Mouse (Mus musculus) lung, embryonic 14.5 days (tissue): ENCODE measurements around the gene Mrps14. TPM values are rescaled to one million over a fixed set of nuclear protein-coding genes. Genes with fewer than 3 reads are reported as not detected.

ENCODE experiments used
- ATAC-seq: fragments of 200-750 bp; cut with Nextera tagmentation; 2 replicates; pipeline ENCODE4 v1.8.0; 2017; ENCODE audit warnings: mild to moderate bottlenecking, moderate TSS enrichment, moderate library complexity; ENCODE audit not compliant: insufficient read depth
- DNase-seq: peaks from one replicate; pipeline ENCODE4 v3.0.0-alpha.2; 2015
- H3K27ac ChIP-seq: fragments of 300-500 bp; sonication (generic); 2 replicates; pipeline ENCODE4 v1.5.1; 2014; ENCODE audit warnings: low read depth, mild to moderate bottlenecking, moderate library complexity
- H3K27me3 ChIP-seq: fragments of 300-500 bp; sonication (generic); 2 replicates; pipeline ENCODE4 v1.6.1; 2014; ENCODE audit warnings: low read length, control low read depth; ENCODE audit not compliant: insufficient read depth
- H3K36me3 ChIP-seq: fragments of 300-500 bp; sonication (generic); 2 replicates; pipeline ENCODE4 v1.6.1; 2014; ENCODE audit warnings: control low read depth; ENCODE audit not compliant: insufficient read depth
- H3K4me1 ChIP-seq: fragments of 300-500 bp; sonication (generic); 2 replicates; pipeline ENCODE4 v1.6.1; 2014; ENCODE audit warnings: antibody characterized with exemption, control low read depth; ENCODE audit not compliant: insufficient read depth
- H3K4me2 ChIP-seq: fragments of 300-500 bp; sonication (generic); 2 replicates; pipeline ENCODE4 v1.6.1; 2014; ENCODE audit warnings: mild to moderate bottlenecking
- H3K4me3 ChIP-seq: fragments of 300-500 bp; sonication (generic); 2 replicates; pipeline ENCODE4 v1.5.1; 2014; ENCODE audit warnings: low read depth, low read length
- H3K9ac ChIP-seq: fragments of 300-500 bp; sonication (generic); 2 replicates; pipeline ENCODE4 v1.6.1; 2014
- H3K9me3 ChIP-seq: fragments of 300-500 bp; sonication (generic); 2 replicates; pipeline ENCODE4 v1.6.1; 2016; ENCODE audit warnings: low read depth, low read length, control low read depth
- CTCF ChIP-seq: IDR thresholded peaks from 2 replicates; pipeline ENCODE4 v1.5.1; 2016; ENCODE audit warnings: antibody characterized with exemption, low read depth
- WGBS: fragments of 180-500 bp; shearing (Covaris S2); extraction: QIAGEN DNeasy Blood & Tissue Kit; methylation state at CpG from one replicate; pipeline ENCODE4 v1.1.7; 2014; 5-methylcytosine and 5-hydroxymethylcytosine counted together
- polyA plus RNA-seq: library from polyadenylated mRNA; unstranded; fragments of >200 nt; fragmentation: Nextera tagmentation; extraction: Ambion mirVana; gene quantifications from 2 replicates; pipeline ENCODE4 v1.2.1, GENCODE M21; 2014

Gene Mrps14
- polyA plus RNA-seq, 1 experiment from 2014 or later = 243 TPM

DNA sequence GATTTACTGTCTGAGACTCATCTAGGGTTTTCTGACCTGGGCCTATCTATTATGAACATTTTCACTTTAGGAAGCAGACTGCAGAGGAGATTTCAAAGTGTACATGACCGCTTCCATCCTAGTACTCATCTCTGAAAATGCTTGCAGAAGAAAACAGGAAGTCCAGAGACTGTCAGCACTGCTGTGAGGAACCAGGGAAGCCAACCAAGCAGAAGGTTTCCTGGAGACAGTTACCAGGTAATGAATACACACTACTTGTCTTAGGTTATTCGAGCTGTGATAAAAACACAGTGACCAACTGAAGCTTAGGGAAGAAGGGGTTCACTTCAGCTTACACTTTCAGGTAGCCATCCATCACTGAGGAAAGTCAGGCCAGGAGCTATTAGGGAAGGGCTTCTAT is 50.9 kb downstream of the Mrps14 start:
- ATAC-seq (no peak), DNase-seq (no peak)
- H3K4me2 ChIP-seq = no peak overlapping the region
- 72% methylated on average over 2 of the region's 2 CpGs for WGBS
- no peak for TF ChIP-seq CTCF
- no peak overlapping the region for H3K4me3 ChIP-seq
- H3K27me3 ChIP-seq = no peaks in the 10 kb centered on the region
- no peaks in the 10 kb centered on the region for H3K36me3 ChIP-seq
- H3K4me1 ChIP-seq = no peaks in the 10 kb centered on the region
- H3K9me3 ChIP-seq = no peaks in the 10 kb centered on the region
- H3K27ac ChIP-seq = no peak overlapping the region
- H3K9ac ChIP-seq = no peak overlapping the region

DNA sequence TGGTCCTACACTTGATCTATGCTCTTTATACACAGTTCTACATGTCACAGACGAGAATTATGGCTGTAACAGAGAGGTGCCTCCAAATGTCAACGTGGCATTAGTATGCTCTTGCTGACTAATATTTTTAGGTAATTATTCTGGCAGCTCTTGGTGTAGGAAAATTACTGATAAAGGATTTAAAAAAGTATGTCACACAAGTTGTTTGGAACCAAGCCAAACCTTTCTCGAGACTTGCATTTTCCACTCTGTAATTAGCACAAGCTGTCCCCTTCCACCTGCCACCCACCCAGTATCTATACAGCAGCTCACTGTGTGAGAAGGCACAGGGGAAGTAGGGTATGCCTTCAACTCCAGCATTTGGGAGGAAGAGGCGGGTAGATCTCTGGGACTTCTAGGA is 51.8 kb downstream of the Mrps14 start:
- Histone ChIP-seq H3K4me3 (no peak overlapping the region), H3K9me3 (no peaks in the 10 kb centered on the region)
- WGBS = 64% methylated on average over 4 of the region's 4 CpGs

DNA sequence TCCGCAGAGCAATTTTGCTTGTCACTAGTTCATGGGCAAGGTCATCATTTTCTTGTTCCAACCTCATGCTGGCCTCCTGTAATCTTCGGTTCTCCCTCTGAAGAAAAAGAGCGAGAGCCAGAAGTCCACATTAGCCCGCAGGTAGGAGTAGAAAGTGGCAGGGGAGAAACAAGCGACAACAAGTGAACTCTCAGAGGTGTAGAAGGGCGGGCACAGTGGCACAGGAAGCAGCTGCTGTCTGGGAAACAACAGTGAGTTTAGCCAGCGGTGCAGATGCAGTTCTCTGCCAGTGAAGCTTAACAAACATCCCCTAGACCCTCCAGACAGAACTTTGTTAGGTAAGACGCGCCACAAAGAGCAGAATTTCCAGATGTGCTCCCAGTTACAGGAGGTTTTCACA is 52.5 kb downstream of the Mrps14 start:
- no peak overlapping the region for H3K4me3 ChIP-seq
- no peak overlapping the region for H3K4me2 ChIP-seq
- no peaks in the 10 kb centered on the region for H3K4me1 ChIP-seq
- no peak for TF ChIP-seq CTCF
- H3K36me3 ChIP-seq = no peaks in the 10 kb centered on the region
- no peaks in the 10 kb centered on the region for H3K9me3 ChIP-seq
- ATAC-seq (no peak), DNase-seq (no peak)
- no peak overlapping the region for H3K9ac ChIP-seq
- 78% methylated on average over 9 of the region's 9 CpGs for WGBS
- H3K27me3 ChIP-seq = no peaks in the 10 kb centered on the region
- no peak overlapping the region for H3K27ac ChIP-seq

More for the DNA sequence above, 51.8 kb downstream of the Mrps14 start:
- no peak overlapping the region for H3K27ac ChIP-seq
- no peak overlapping the region for H3K4me2 ChIP-seq
- H3K27me3 ChIP-seq = no peaks in the 10 kb centered on the region
- no peak overlapping the region for H3K9ac ChIP-seq
- DNase-seq (peak; percentile 25), ATAC-seq (no peak)
- no peak for TF ChIP-seq CTCF
- no peaks in the 10 kb centered on the region for H3K36me3 ChIP-seq
- H3K4me1 ChIP-seq = no peaks in the 10 kb centered on the region

DNA sequence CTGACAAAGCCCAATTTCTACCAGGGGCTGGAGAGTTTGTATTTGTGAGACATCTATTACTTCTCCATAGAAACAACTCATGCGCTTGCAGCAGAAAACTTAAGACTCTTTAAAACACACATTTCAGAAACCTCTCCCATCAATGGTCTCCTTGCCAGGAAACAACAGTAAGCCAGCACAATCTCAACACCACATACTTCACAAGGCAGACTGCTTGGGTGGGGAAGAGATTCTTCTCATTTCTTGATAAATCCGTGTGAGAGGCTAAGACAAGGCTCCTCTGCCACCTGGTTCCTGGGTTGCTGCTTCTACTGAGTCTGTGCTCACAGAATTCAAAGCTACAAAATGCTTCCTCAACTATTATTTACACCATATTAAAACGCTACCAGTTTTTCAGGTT is 54.8 kb downstream of the Mrps14 start:
- no peak for TF ChIP-seq CTCF
- Histone ChIP-seq H3K9ac (no peak overlapping the region), H3K36me3 (no peaks in the 10 kb centered on the region), H3K9me3 (no peaks in the 10 kb centered on the region), H3K4me1 (no peaks in the 10 kb centered on the region), H3K4me2 (no peak overlapping the region), H3K27ac (no peak overlapping the region), H3K27me3 (no peaks in the 10 kb centered on the region), H3K4me3 (no peak overlapping the region)
- ATAC-seq = no peak
- DNase-seq = no peak
- WGBS = 48% methylated on average over 3 of the region's 3 CpGs

DNA sequence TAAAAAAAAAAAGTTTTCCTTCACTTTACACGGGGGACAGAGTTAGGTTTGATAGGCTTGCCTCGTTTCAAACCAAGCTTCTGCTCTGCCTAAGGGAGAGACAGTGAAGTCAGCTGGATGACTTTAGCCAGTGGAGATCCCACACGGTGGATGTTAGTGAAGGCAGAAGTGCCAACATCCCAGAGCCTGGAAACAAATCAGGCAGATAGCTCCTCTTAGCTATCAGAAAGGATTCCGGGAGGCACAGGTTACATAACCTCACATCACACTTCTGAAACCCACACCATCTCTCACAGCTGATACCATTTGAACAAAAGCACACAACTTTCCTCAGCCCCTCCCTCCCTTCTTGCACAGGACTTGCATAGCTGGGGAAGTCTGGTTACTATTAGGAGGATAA is 55.8 kb downstream of the Mrps14 start:
- Histone ChIP-seq H3K4me2 (no peak overlapping the region), H3K9me3 (no peaks in the 10 kb centered on the region), H3K4me3 (no peak overlapping the region), H3K36me3 (no peaks in the 10 kb centered on the region), H3K4me1 (no peaks in the 10 kb centered on the region), H3K27ac (no peak overlapping the region), H3K27me3 (no peaks in the 10 kb centered on the region), H3K9ac (no peak overlapping the region)
- no peak; the same call in 1 of the 2 replicates for ATAC-seq
- WGBS = 37% methylated on average over 4 of the region's 4 CpGs
- no peak for TF ChIP-seq CTCF
- no peak for DNase-seq

DNA sequence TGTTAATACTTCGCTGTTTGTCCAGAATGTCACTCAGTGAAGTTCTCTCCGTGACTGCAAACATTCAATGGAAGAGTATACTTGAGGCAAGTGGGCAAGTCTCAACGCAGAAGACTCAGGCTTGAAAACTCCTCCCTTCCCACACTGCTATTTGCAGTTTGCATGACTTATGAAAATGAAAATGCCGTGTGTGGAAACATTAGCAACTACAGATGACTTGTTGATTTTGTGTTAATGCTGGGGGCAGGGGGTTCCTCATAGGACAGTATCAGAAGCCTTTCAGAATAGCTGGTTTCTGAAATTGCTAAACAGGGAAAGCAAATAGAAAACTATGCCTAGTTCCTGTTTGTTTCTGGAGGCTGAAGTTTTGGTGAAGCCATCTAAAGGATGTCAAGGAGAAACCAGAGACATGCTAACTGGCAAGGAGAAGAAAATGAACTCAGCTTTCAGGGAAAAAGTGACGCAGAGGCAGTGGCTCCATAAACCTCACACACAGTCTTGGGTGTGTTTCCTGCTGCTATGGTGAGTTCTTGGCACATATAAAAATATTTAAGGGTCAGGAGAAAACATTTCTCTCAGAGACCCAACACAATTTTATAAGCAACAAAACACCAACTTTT is 56.5 kb downstream of the Mrps14 start:
- ATAC-seq (no peak), DNase-seq (no peak)
- Histone ChIP-seq H3K36me3 (no peaks in the 10 kb centered on the region), H3K27ac (no peak overlapping the region), H3K27me3 (no peaks in the 10 kb centered on the region), H3K4me1 (no peaks in the 10 kb centered on the region), H3K9me3 (no peaks in the 10 kb centered on the region), H3K4me2 (no peak overlapping the region), H3K4me3 (no peak overlapping the region), H3K9ac (no peak overlapping the region)
- TF ChIP-seq CTCF = no peak
- 48% methylated on average over 5 of the region's 5 CpGs for WGBS

Other genes starting within 250 kb of the Mrps14 start
- gene 4930523C07Rik, start 150.8 kb upstream of the Mrps14 start, polyA plus RNA-seq = 18.9 and 20.2 TPM in 2 replicates
- 0.46 and 0.57 TPM in 2 replicates for gene Tnn, start 41.6 kb upstream of the Mrps14 start, polyA plus RNA-seq
- 253 and 257 TPM in 2 replicates for gene Cacybp, start 17.7 kb downstream of the Mrps14 start, polyA plus RNA-seq